19 mouse cellular contexts compared by ENCODE assay signal in genomic region chr11:23185211-23185610, GRCm38 (mm10).
DNase-seq lines count a peak whose midpoint lies in the region; ATAC-seq and TF ChIP-seq lines count a peak whose summit lies in the region.
"Had no signal": no experiment of that assay in that cellular context is flagged by ENCODE, and none has a peak within 500 bp of the region (broad histone marks: within the 10 kb centered on the region; RNA-seq: fewer than 3 reads in every experiment).

No protein-coding gene starts in this region.

- no peak overlapping the region for H3K9ac ChIP-seq in CH12.LX (ENCODE audit: insufficient read depth, low read depth)
- no peak overlapping the region for H3K9ac ChIP-seq in midbrain, embryonic 14.5 days (replicated peaks; ENCODE audit: low read length)
- H3K9ac ChIP-seq: embryonic facial prominence, embryonic 12.5 days; forebrain, embryonic 15.5 days; heart, embryonic 15.5 days; liver, embryonic 15.5 days; midbrain, embryonic 12.5 days had no signal

- no peak overlapping the region for H3K4me3 ChIP-seq in layer of hippocampus, adult 2 months
- no peak overlapping the region for H3K4me3 ChIP-seq in CH12.LX (replicated peaks in 1 of 3; ENCODE audit: low read depth in 2 of 3, low read length in 2 of 3, poor library complexity in 1 of 3)
- H3K4me3 ChIP-seq in midbrain, embryonic 14.5 days (replicated peaks; ENCODE audit: low read depth, low read length): no peak overlapping the region
- H3K4me3 ChIP-seq: embryonic facial prominence, embryonic 12.5 days; forebrain, embryonic 15.5 days; heart, embryonic 15.5 days; hindbrain, embryonic 10.5 days; liver, embryonic 15.5 days; midbrain, embryonic 12.5 days had no signal

- H3K4me2 ChIP-seq in CH12.LX (ENCODE audit: insufficient read depth, low read depth, poor library complexity, severe bottlenecking): no peak overlapping the region
- no peak overlapping the region for H3K4me2 ChIP-seq in midbrain, embryonic 14.5 days (ENCODE audit: low read length)
- H3K4me2 ChIP-seq: embryonic facial prominence, embryonic 12.5 days; forebrain, embryonic 15.5 days; heart, embryonic 15.5 days; liver, embryonic 15.5 days; midbrain, embryonic 12.5 days had no signal

- H3K27ac ChIP-seq in layer of hippocampus, adult 2 months: no peak overlapping the region
- no peak overlapping the region for H3K27ac ChIP-seq in CH12.LX (ENCODE audit: insufficient read depth, low read depth)
- H3K27ac ChIP-seq in midbrain, embryonic 14.5 days (replicated peaks; ENCODE audit: low read depth, low read length): no peak overlapping the region
- H3K27ac ChIP-seq: embryonic facial prominence, embryonic 12.5 days; forebrain, embryonic 15.5 days; heart, embryonic 15.5 days; hindbrain, embryonic 10.5 days; liver, embryonic 15.5 days; midbrain, embryonic 12.5 days had no signal

- H3K27me3 ChIP-seq in CH12.LX (replicated peaks): no peaks in the 10 kb centered on the region
- no peaks in the 10 kb centered on the region for H3K27me3 ChIP-seq in midbrain, embryonic 14.5 days (ENCODE audit: control insufficient read depth, insufficient read depth, low read length)
- H3K27me3 ChIP-seq: embryonic facial prominence, embryonic 12.5 days; forebrain, embryonic 15.5 days; heart, embryonic 15.5 days; liver, embryonic 15.5 days; midbrain, embryonic 12.5 days had no signal

- peaks cover 8% of the 10 kb centered on the region for H3K9me3 ChIP-seq in CH12.LX (replicated peaks; ENCODE audit: low read length)
- H3K9me3 ChIP-seq in midbrain, embryonic 14.5 days (ENCODE audit: control insufficient read depth, low read length): peaks cover 5% of the 10 kb centered on the region; the same call in 1 of the 2 replicates
- H3K9me3 ChIP-seq: embryonic facial prominence, embryonic 12.5 days; forebrain, embryonic 15.5 days; heart, embryonic 15.5 days; liver, embryonic 15.5 days had no signal

- H3K79me2 ChIP-seq in CH12.LX (replicated peaks; ENCODE audit: control insufficient read depth, extremely low read depth, insufficient read depth, poor library complexity, severe bottlenecking): no peaks in the 10 kb centered on the region

- TF ChIP-seq CTCF in layer of hippocampus, adult 2 months (conservative IDR thresholded peaks at IDR 0.05): peak; percentile 49
- TF ChIP-seq CTCF in CH12.LX (conservative IDR thresholded peaks at IDR 0.05 in 1 of 2, IDR thresholded peaks at IDR 0.05 in 1 of 2; ENCODE audit: low read depth in 2 of 2, low read length in 2 of 2): peak in 1 of 2 experiments; percentile 42; a peak in 2 of 4 replicates

- no peak for TF ChIP-seq POLR2A in CH12.LX (IDR thresholded peaks at IDR 0.05; ENCODE audit: low read depth, low read length)

- dilution Hi-C loops in CH12.LX (cut with MboI; ENCODE audit: extremely low pct_ligation_motif_present, extremely low pct_unique_long_range_greater_than_20kb, low sequenced_read_pairs): no loop called here

- ATAC-seq in midbrain, embryonic 14.5 days (ENCODE audit: low FRiP score, low TSS enrichment): no peak
- ATAC-seq: activated CD4-positive, CD25-positive, alpha-beta regulatory T cell, adult 4 months; forebrain, embryonic 15.5 days had no signal

- no peaks in the 10 kb centered on the region for H3K36me3 ChIP-seq in CH12.LX (replicated peaks in 1 of 2; ENCODE audit: control insufficient read depth in 1 of 2, insufficient read depth in 1 of 2, low read length in 1 of 2)
- no peaks in the 10 kb centered on the region for H3K36me3 ChIP-seq in midbrain, embryonic 14.5 days (ENCODE audit: control insufficient read depth, insufficient read depth, low read length)
- H3K36me3 ChIP-seq: embryonic facial prominence, embryonic 12.5 days; forebrain, embryonic 15.5 days; G1E; heart, embryonic 15.5 days; hindbrain, embryonic 10.5 days; liver, embryonic 15.5 days; midbrain, embryonic 12.5 days had no signal

- TF ChIP-seq EP300 in CH12.LX (IDR thresholded peaks at IDR 0.05; ENCODE audit: low read length): no peak

- in situ Hi-C loops in CH12.LX (cut with MboI; ENCODE audit: low pct_ligation_motif_present, low pct_unique_long_range_greater_than_20kb, low sequenced_read_pairs): no loop called here

- peaks cover 0 to 2% of the 10 kb centered on the region in 2 experiments; a peak in 1 of 4 replicates for H3K4me1 ChIP-seq in CH12.LX (ENCODE audit: control insufficient read depth in 1 of 2, insufficient read depth in 2 of 2)
- no peaks in the 10 kb centered on the region for H3K4me1 ChIP-seq in midbrain, embryonic 14.5 days (ENCODE audit: control insufficient read depth, insufficient read depth, low read length)
- H3K4me1 ChIP-seq: embryonic facial prominence, embryonic 12.5 days; forebrain, embryonic 15.5 days; heart, embryonic 15.5 days; hindbrain, embryonic 10.5 days; liver, embryonic 15.5 days; midbrain, embryonic 12.5 days had no signal

- no peak for DNase-seq in layer of hippocampus, adult 2 months (ENCODE audit: low spot score in 2 of 2)
- DNase-seq in layer of hippocampus, postnatal 10 days (ENCODE audit: low spot score in 2 of 2): no peak
- peak; percentile 21 for DNase-seq in 416B (ENCODE audit: low read depth)
- peak; percentile 15 for DNase-seq in CH12.LX (ENCODE audit: extremely low read depth)
- DNase-seq in ZHBTc4 (ENCODE audit: low read depth, low spot score): peak; percentile 43
- no peak for DNase-seq in midbrain, embryonic 14.5 days
- no peak for DNase-seq in adrenal gland, adult 2 months
- DNase-seq: adrenal gland, postnatal 25 days; cerebellum, adult 8-10 months; lung, postnatal 36 days; thymus, adult 18-20 months had no signal

- WGBS in midbrain, embryonic 14.5 days: 94% methylated on average over 2 of the region's 2 CpGs

- no peak; the same call in 1 of the 2 replicates for TF ChIP-seq RAD21 in CH12.LX (IDR thresholded peaks at IDR 0.05; ENCODE audit: low read depth, low read length)

TF ChIP-seq in CH12.LX, 34 proteins besides CTCF, POLR2A, EP300 and RAD21:
- TF ChIP-seq IRF4 (IDR thresholded peaks at IDR 0.05; ENCODE audit: low read depth, low read length) (no peak), MYC (IDR thresholded peaks at IDR 0.05; ENCODE audit: low read depth, low read length) (no peak), ELF1 (IDR thresholded peaks at IDR 0.05; ENCODE audit: low read depth, low read length) (no peak), ZC3H11A (IDR thresholded peaks at IDR 0.05; ENCODE audit: low read depth, low read length) (no peak), MAX (IDR thresholded peaks at IDR 0.05; ENCODE audit: low read length) (no peak)
TF ChIP-seq in CH12.LX: peak in this region for 0.

Comparison
In these comparisons a context has a peak if more than half of its experiments do, and no peak if none do; other contexts are left out.
1. DNase-seq: peak in 416B (single experiment), CH12.LX (single experiment) and ZHBTc4 (single experiment); none in layer of hippocampus, adult 2 months (0 of 2), layer of hippocampus, postnatal 10 days (0 of 2), midbrain, embryonic 14.5 days (single experiment) and adrenal gland, adult 2 months (single experiment).